Mouse (Mus musculus): ENCODE data around the gene Iqsec1. TPM values are rescaled to one million over a fixed set of nuclear protein-coding genes. Genes with fewer than 3 reads are reported as not detected.

The Iqsec1 gene
- polyA plus RNA-seq, 1 experiment from 2014 or later: 17.4 TPM

DNA sequence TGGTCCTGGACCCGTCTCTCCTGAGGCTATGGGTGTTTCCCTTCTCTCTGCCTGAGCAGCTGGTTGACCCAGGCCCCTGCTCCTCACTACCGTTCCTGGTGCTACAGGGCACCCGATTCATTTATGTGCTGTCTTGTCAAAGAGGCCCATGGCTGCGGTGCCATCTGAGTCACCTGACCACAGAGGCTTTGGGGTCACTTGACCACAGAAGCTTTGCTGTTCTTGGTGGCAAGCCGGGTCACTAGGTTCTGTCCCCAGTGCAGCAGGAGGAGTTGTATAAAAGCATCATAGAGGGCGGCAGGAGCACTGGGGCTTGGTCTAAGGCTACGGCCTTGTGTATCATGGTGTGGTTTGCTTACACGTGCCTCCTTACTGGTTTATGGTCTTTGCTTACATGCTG lies 375.2 kb downstream of the Iqsec1 start:
- Histone ChIP-seq H3K4me2 (ENCODE audit: low read depth, low read length) (no peak overlapping the region), H3K4me1 (ENCODE audit: control insufficient read depth, insufficient read depth, low read length) (no peaks in the 10 kb centered on the region), H3K27ac (replicated peaks; ENCODE audit: low read depth, low read length) (no peak overlapping the region), H3K9ac (ENCODE audit: low read depth, low read length) (no peak overlapping the region), H3K9me3 (ENCODE audit: control insufficient read depth, low read length) (no peaks in the 10 kb centered on the region), H3K4me3 (ENCODE audit: low read depth, low read length) (no peak overlapping the region), H3K36me3 (ENCODE audit: control insufficient read depth, insufficient read depth, low read length) (no peaks in the 10 kb centered on the region), H3K27me3 (replicated peaks; ENCODE audit: control insufficient read depth, insufficient read depth, low read length) (no peaks in the 10 kb centered on the region)
- WGBS: 76% methylated on average over 8 of the region's 8 CpGs
- ATAC-seq (ENCODE audit: low read depth) (no peak), DNase-seq (ENCODE audit: low spot score) (no peak)

DNA sequence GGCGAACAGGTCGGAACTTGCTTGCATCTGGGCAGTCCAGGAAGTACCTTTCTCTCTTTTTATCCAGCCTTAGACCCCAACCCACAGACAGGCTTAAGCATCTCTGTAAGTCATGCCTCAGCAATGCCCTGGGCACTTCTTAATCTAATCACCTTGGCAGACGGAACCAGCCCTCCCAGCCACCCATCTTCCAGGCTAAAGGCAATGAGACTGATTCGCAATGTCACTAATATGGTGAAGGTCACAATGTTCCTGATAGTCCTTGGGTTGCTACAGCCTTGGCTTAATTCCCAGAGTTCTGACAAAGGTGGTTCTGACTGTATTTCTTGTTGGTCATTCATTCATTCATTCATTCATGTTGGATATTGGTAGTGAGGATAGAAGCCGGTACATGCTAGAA lies 378.2 kb downstream of the Iqsec1 start:
- no peak overlapping the region for H3K4me2 ChIP-seq (ENCODE audit: low read depth, low read length)
- 83% methylated on average over 5 of the region's 5 CpGs for WGBS
- no peaks in the 10 kb centered on the region for H3K27me3 ChIP-seq (replicated peaks; ENCODE audit: control insufficient read depth, insufficient read depth, low read length)
- no peaks in the 10 kb centered on the region for H3K9me3 ChIP-seq (ENCODE audit: control insufficient read depth, low read length)
- DNase-seq (ENCODE audit: low spot score) (no peak), ATAC-seq (ENCODE audit: low read depth) (no peak)
- no peaks in the 10 kb centered on the region for H3K36me3 ChIP-seq (ENCODE audit: control insufficient read depth, insufficient read depth, low read length)
- H3K4me1 ChIP-seq (ENCODE audit: control insufficient read depth, insufficient read depth, low read length): no peaks in the 10 kb centered on the region
- no peak overlapping the region for H3K27ac ChIP-seq (replicated peaks; ENCODE audit: low read depth, low read length)
- H3K9ac ChIP-seq (ENCODE audit: low read depth, low read length): no peak overlapping the region
- no peak overlapping the region for H3K4me3 ChIP-seq (ENCODE audit: low read depth, low read length)

DNA sequence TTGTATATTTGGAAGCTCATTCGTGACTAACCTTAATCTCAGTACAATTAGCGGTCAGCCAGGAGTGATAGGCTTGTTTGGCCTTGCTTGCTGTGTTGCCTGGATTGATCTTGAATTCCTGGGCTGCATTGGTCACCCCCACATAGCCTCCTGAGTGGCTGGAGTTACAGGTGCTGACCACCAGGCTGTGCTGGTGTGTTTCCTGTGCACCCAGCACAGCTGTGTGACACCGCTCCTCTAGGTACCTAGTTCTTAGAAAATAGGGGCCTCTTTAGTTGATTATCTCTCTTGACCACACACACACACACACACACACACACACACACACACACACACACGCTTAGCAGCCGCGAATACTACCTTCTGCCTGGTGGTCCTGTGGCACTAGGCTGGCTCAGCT lies 380.3 kb downstream of the Iqsec1 start:
- H3K4me3 ChIP-seq (ENCODE audit: low read depth, low read length): no peak overlapping the region
- 65% methylated on average over 5 of the region's 6 CpGs for WGBS
- no peak overlapping the region for H3K27ac ChIP-seq (replicated peaks; ENCODE audit: low read depth, low read length)
- H3K36me3 ChIP-seq (ENCODE audit: control insufficient read depth, insufficient read depth, low read length): no peaks in the 10 kb centered on the region
- no peak overlapping the region for H3K4me2 ChIP-seq (ENCODE audit: low read depth, low read length)
- no peak overlapping the region for H3K9ac ChIP-seq (ENCODE audit: low read depth, low read length)
- H3K4me1 ChIP-seq (ENCODE audit: control insufficient read depth, insufficient read depth, low read length): no peaks in the 10 kb centered on the region
- ATAC-seq (ENCODE audit: low read depth) (no peak), DNase-seq (ENCODE audit: low spot score) (no peak)
- H3K9me3 ChIP-seq (ENCODE audit: control insufficient read depth, low read length): no peaks in the 10 kb centered on the region
- no peaks in the 10 kb centered on the region for H3K27me3 ChIP-seq (replicated peaks; ENCODE audit: control insufficient read depth, insufficient read depth, low read length)

DNA sequence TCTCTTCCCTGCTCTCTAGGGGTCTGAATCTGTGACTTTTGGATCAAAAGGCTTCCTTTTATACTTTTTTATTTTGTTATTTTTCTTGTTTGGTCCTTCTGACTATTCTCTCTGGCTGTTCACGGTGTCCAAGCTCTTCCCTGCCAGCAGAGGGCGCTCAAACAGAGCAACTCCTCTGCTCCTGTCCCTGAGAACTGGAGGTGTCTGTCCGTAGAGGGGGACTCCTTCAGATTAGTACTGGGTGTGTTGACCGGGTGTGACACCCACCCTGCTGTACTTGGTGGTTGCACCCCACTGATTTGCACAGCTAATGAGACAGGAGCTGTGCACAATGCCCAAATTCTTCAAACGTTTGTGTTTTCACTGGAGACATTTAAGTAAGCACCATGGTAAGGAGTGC lies 381.3 kb downstream of the Iqsec1 start:
- H3K9me3 ChIP-seq (ENCODE audit: control insufficient read depth, low read length): no peaks in the 10 kb centered on the region
- DNase-seq (ENCODE audit: low spot score) (peak; percentile 77), ATAC-seq (ENCODE audit: low read depth) (no peak)
- no peaks in the 10 kb centered on the region for H3K36me3 ChIP-seq (ENCODE audit: control insufficient read depth, insufficient read depth, low read length)
- H3K9ac ChIP-seq (ENCODE audit: low read depth, low read length): no peak overlapping the region
- H3K4me3 ChIP-seq (ENCODE audit: low read depth, low read length): no peak overlapping the region
- H3K4me1 ChIP-seq (ENCODE audit: control insufficient read depth, insufficient read depth, low read length): no peaks in the 10 kb centered on the region
- no peak overlapping the region for H3K4me2 ChIP-seq (ENCODE audit: low read depth, low read length)
- no peaks in the 10 kb centered on the region for H3K27me3 ChIP-seq (replicated peaks; ENCODE audit: control insufficient read depth, insufficient read depth, low read length)
- H3K27ac ChIP-seq (replicated peaks; ENCODE audit: low read depth, low read length): no peak overlapping the region
- WGBS: 15% methylated on average over 5 of the region's 5 CpGs

DNA sequence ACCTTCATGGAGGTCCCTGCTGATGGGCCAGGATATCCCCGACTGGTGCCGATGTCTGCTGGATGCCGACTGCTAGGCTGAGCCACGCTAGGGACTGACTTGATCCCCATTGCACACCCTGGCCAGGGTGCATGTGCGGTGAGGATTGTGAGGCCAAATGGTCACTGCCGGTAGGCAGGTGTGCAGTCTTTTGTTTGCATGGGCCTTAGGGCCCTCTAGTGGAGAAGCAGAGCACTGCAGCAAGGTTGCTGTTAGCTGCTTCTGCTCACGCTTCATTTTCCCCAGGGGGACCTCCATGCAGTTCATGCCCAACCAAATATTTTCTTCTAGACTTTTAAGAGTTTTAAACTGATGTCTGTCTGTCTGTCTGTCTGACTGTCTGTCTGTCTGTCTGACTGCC lies 381.9 kb downstream of the Iqsec1 start:
- H3K9me3 ChIP-seq (ENCODE audit: control insufficient read depth, low read length): no peaks in the 10 kb centered on the region
- H3K27ac ChIP-seq (replicated peaks; ENCODE audit: low read depth, low read length): no peak overlapping the region
- WGBS: 19% methylated on average over 7 of the region's 7 CpGs
- H3K36me3 ChIP-seq (ENCODE audit: control insufficient read depth, insufficient read depth, low read length): no peaks in the 10 kb centered on the region
- no peak overlapping the region for H3K9ac ChIP-seq (ENCODE audit: low read depth, low read length)
- H3K27me3 ChIP-seq (replicated peaks; ENCODE audit: control insufficient read depth, insufficient read depth, low read length): no peaks in the 10 kb centered on the region
- H3K4me3 ChIP-seq (ENCODE audit: low read depth, low read length): no peak overlapping the region
- ATAC-seq (ENCODE audit: low read depth) (no peak), DNase-seq (ENCODE audit: low spot score) (peak; percentile 73)
- H3K4me1 ChIP-seq (ENCODE audit: control insufficient read depth, insufficient read depth, low read length): no peaks in the 10 kb centered on the region
- H3K4me2 ChIP-seq (ENCODE audit: low read depth, low read length): no peak overlapping the region

Small RNA genes within 50 kb of the gene (microRNA-seq; reads per million reads assigned to microRNA genes)
- gene Gm24816 (ENCODE audit: borderline number of aligned reads): not detected

Other genes with a start within 250 kb of the Iqsec1 start
- gene Nup210, start 128.1 kb upstream of the Iqsec1 start, polyA plus RNA-seq (2014; fragmentation: Nextera tagmentation; extraction: Ambion mirVana): 13.1 and 16.2 TPM in 2 replicates
- 15.4 and 15.7 TPM in 2 replicates for gene Hdac11, start 168.0 kb upstream of the Iqsec1 start, polyA plus RNA-seq (2014; fragmentation: Nextera tagmentation; extraction: Ambion mirVana)
- 202 and 230 TPM in 2 replicates for gene Fbln2, start 223.8 kb upstream of the Iqsec1 start, polyA plus RNA-seq (2014; fragmentation: Nextera tagmentation; extraction: Ambion mirVana)

Data from embryonic facial prominence, embryonic 14.5 days (tissue).